Mouse (Mus musculus): ENCODE results near the gene Ism2.

Ism2 gene

GRCm38 (mm10) chr12:87230379-87230895 is 69.1 kb downstream of the Ism2 start:
- DNase-seq (ENCODE audit: low read depth, low spot score): no peak

GRCm38 (mm10) chr12:87229633-87230032 is 69.9 kb downstream of the Ism2 start:
- no peak for DNase-seq (ENCODE audit: low read depth, low spot score)
